Comparison of ENCODE assay signal across 8 mouse cellular contexts in genomic region chr1:137928522-137928921, GRCm38 (mm10).
DNase-seq lines count a peak whose midpoint lies in the region; ATAC-seq and TF ChIP-seq lines count a peak whose summit lies in the region.

No protein-coding gene starts in this region.

- H3K36me3 ChIP-seq in thymus, adult 2 months (ENCODE audit: control insufficient read depth, insufficient read depth, low read length): peaks cover 94% of the 10 kb centered on the region
- peaks cover 59% of the 10 kb centered on the region for H3K36me3 ChIP-seq in forebrain, embryonic 10.5 days (replicated peaks)
- peaks cover 22% of the 10 kb centered on the region for H3K36me3 ChIP-seq in hindbrain, embryonic 14.5 days (replicated peaks; ENCODE audit: control insufficient read depth, insufficient read depth)
- H3K36me3 ChIP-seq in midbrain, embryonic 10.5 days: peaks cover 43% of the 10 kb centered on the region

- peak overlapping the region; percentile 39 for H3K4me2 ChIP-seq in hindbrain, embryonic 14.5 days (replicated peaks)

- WGBS in thymus, adult 2 months: 91% methylated on average over 6 of the region's 6 CpGs
- WGBS in forebrain, embryonic 10.5 days: 41% methylated on average over 6 of the region's 6 CpGs
- WGBS in hindbrain, embryonic 14.5 days: 6% methylated on average over 6 of the region's 6 CpGs
- WGBS in midbrain, embryonic 10.5 days: 29% methylated on average over 6 of the region's 6 CpGs

- H3K4me3 ChIP-seq in thymus, adult 2 months (ENCODE audit: control insufficient read depth, insufficient read depth, low read length): no peak overlapping the region
- peak overlapping the region; percentile 3; the same call in 1 of the 2 replicates for H3K4me3 ChIP-seq in forebrain, embryonic 10.5 days
- no peak overlapping the region for H3K4me3 ChIP-seq in hindbrain, embryonic 14.5 days (replicated peaks; ENCODE audit: low read length)
- H3K4me3 ChIP-seq in midbrain, embryonic 10.5 days: no peak overlapping the region

- no peak for DNase-seq in thymus, adult 2 months
- no peak for DNase-seq in thymus, adult 18-20 months
- peak; percentile 46 for DNase-seq in forebrain, embryonic 10.5 days (ENCODE audit: extremely low spot score, low spot score)
- peak; percentile 67 for DNase-seq in hindbrain, embryonic 14.5 days (ENCODE audit: low spot score)
- DNase-seq in midbrain, embryonic 10.5 days (ENCODE audit: low spot score): peak; percentile 68
- DNase-seq in left cerebral cortex, postnatal 14 days (ENCODE audit: low spot score in 2 of 2): no peak

- ATAC-seq in hindbrain, embryonic 14.5 days (ENCODE audit: low FRiP score): peak; percentile 78
- ATAC-seq in erythroblast, adult 5-6 weeks (replicated peaks; ENCODE audit: low FRiP score, poor library complexity, severe bottlenecking): no peak
- ATAC-seq in monocyte, adult 5-6 weeks (replicated peaks; ENCODE audit: insufficient number of reproducible peaks, low FRiP score, low TSS enrichment, poor library complexity, severe bottlenecking): no peak

- H3K9ac ChIP-seq in hindbrain, embryonic 14.5 days: peak overlapping the region; percentile 49

- TF ChIP-seq POLR2A in thymus, adult 2 months (IDR thresholded peaks at IDR 0.05; ENCODE audit: control insufficient read depth, extremely low read depth, insufficient read depth, low read length, poor library complexity): no peak

- H3K9me3 ChIP-seq in forebrain, embryonic 10.5 days: no peaks in the 10 kb centered on the region
- no peaks in the 10 kb centered on the region for H3K9me3 ChIP-seq in hindbrain, embryonic 14.5 days (ENCODE audit: control insufficient read depth, low read length)
- no peaks in the 10 kb centered on the region for H3K9me3 ChIP-seq in midbrain, embryonic 10.5 days (replicated peaks)

- peaks cover 16% of the 10 kb centered on the region for H3K4me1 ChIP-seq in thymus, adult 2 months (replicated peaks; ENCODE audit: control insufficient read depth, insufficient read depth, low read length)
- peaks cover 43% of the 10 kb centered on the region for H3K4me1 ChIP-seq in forebrain, embryonic 10.5 days
- H3K4me1 ChIP-seq in hindbrain, embryonic 14.5 days (replicated peaks; ENCODE audit: control insufficient read depth, insufficient read depth, low read length): peaks cover 38% of the 10 kb centered on the region
- peaks cover 44% of the 10 kb centered on the region for H3K4me1 ChIP-seq in midbrain, embryonic 10.5 days

- peak overlapping the region; percentile 44; the same call in 1 of the 2 replicates for H3K27ac ChIP-seq in thymus, adult 2 months (ENCODE audit: control insufficient read depth, insufficient read depth, low read length)
- peak overlapping the region; percentile 87 for H3K27ac ChIP-seq in forebrain, embryonic 10.5 days
- peak overlapping the region; percentile 90 for H3K27ac ChIP-seq in hindbrain, embryonic 14.5 days
- H3K27ac ChIP-seq in midbrain, embryonic 10.5 days (replicated peaks): peak overlapping the region; percentile 89

- H3K27me3 ChIP-seq in thymus, adult 2 months (ENCODE audit: control insufficient read depth, insufficient read depth, low read length): no peaks in the 10 kb centered on the region
- H3K27me3 ChIP-seq in forebrain, embryonic 10.5 days (ENCODE audit: poor library complexity, severe bottlenecking): no peaks in the 10 kb centered on the region
- no peaks in the 10 kb centered on the region for H3K27me3 ChIP-seq in hindbrain, embryonic 14.5 days (ENCODE audit: control insufficient read depth, insufficient read depth, low read length)
- H3K27me3 ChIP-seq in midbrain, embryonic 10.5 days (ENCODE audit: low read depth, poor library complexity, severe bottlenecking): no peaks in the 10 kb centered on the region

- intact Hi-C loops in left cerebral cortex, postnatal 14 days (cut with DNase I): no loop called here

- TF ChIP-seq CTCF in thymus, adult 2 months (IDR thresholded peaks at IDR 0.05; ENCODE audit: borderline replicate concordance, control insufficient read depth, extremely low read depth, insufficient read depth, low read length, poor library complexity): no peak

Comparison
In these comparisons a context has a peak if more than half of its experiments do, and no peak if none do; other contexts are left out.
1. DNase-seq: peak in forebrain, embryonic 10.5 days (single experiment), hindbrain, embryonic 14.5 days (single experiment) and midbrain, embryonic 10.5 days (single experiment); none in thymus, adult 2 months (single experiment), thymus, adult 18-20 months (0 of 2) and left cerebral cortex, postnatal 14 days (0 of 2).
2. Peak in every context shown above with its lines, with median percentiles within 50 percentile points of each other: H3K27ac ChIP-seq.